Mouse (Mus musculus) heart, embryonic 12.5 days (tissue): ENCODE results near the gene Crybg1. TPM values are rescaled to one million over a fixed set of nuclear protein-coding genes. Genes with fewer than 3 reads are reported as not detected.

ENCODE experiments used
- ATAC-seq: fragments of 200-750 bp; cut with Nextera tagmentation; 2 replicates; pipeline ENCODE4 v1.8.0; 2017; ENCODE audit warnings: moderate TSS enrichment, moderate library complexity; ENCODE audit not compliant: insufficient number of reproducible peaks, low FRiP score
- H3K27ac ChIP-seq: fragments of 300-500 bp; sonication (generic); 2 replicates; pipeline ENCODE4 v1.5.1; 2016; ENCODE audit warnings: mild to moderate bottlenecking, moderate library complexity; ENCODE audit not compliant: poor library complexity, severe bottlenecking
- H3K27me3 ChIP-seq: fragments of 300-500 bp; sonication (generic); replicated peaks from 2 replicates; pipeline ENCODE4 v1.6.1; 2016; ENCODE audit warnings: mild to moderate bottlenecking, moderate library complexity
- H3K36me3 ChIP-seq: fragments of 300-500 bp; sonication (generic); 2 replicates; pipeline ENCODE4 v1.6.1; 2016; ENCODE audit warnings: mild to moderate bottlenecking, moderate library complexity
- H3K4me1 ChIP-seq: fragments of 300-500 bp; sonication (generic); replicated peaks from 2 replicates; pipeline ENCODE4 v1.6.1; 2016; ENCODE audit warnings: mild to moderate bottlenecking
- H3K4me2 ChIP-seq: fragments of 300-500 bp; sonication (generic); 2 replicates; pipeline ENCODE4 v1.6.1; 2016; ENCODE audit warnings: mild to moderate bottlenecking, moderate library complexity
- H3K4me3 ChIP-seq: fragments of 300-500 bp; sonication (generic); 2 replicates; pipeline ENCODE4 v1.5.1; 2016; ENCODE audit warnings: mild to moderate bottlenecking
- H3K9ac ChIP-seq: fragments of 300-500 bp; sonication (generic); 2 replicates; pipeline ENCODE4 v1.6.1; 2016; ENCODE audit warnings: mild to moderate bottlenecking, moderate library complexity
- H3K9me3 ChIP-seq: fragments of 300-500 bp; sonication (generic); replicated peaks from 2 replicates; pipeline ENCODE4 v1.6.1; 2016; ENCODE audit warnings: mild to moderate bottlenecking, moderate library complexity
- WGBS: fragments of 180-500 bp; shearing (Covaris S2); methylation state at CpG from one replicate; pipeline ENCODE4 v1.1.7; 2016; 5-methylcytosine and 5-hydroxymethylcytosine counted together
- polyA plus RNA-seq: library from polyadenylated mRNA; unstranded; fragments of >200 nt; fragmentation: Nextera tagmentation; extraction: Ambion mirVana; gene quantifications from 2 replicates; pipeline ENCODE4 v1.2.1, GENCODE M21; 2016

The Crybg1 gene
- polyA plus RNA-seq, 1 experiment from 2014 or later = 0.32 TPM

DNA sequence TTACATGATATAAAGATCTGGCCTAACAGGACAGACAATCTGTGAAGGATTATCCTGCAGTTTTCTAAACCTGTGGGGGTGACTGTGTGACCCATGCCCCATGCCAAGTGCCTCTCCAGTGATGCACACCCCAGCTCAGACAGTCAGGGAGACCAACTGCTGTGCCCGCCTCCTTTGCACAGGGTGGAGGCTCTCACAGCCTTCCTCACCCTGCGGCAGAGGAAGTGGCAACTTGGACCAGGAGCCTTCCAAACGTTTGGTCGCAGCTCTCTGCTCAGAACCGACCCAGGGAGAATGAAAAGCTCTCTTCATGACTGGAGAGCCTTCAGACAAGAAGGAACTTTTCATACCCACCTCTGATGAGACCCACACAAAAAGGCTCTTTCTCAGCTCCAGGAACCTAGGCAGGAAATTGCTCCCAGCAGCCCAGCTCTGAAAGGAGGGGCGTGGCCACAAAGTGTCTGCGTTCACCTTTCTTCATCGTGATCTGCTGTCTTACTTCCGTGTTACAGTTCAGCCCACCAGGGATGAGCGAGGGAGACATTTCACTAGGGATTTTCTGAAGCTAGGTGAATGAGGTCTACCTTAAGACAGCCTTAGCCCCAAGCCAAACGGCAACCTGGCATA is 110.6 kb downstream of the Crybg1 start:
- 38% methylated on average over 11 of the region's 11 CpGs for WGBS

DNA sequence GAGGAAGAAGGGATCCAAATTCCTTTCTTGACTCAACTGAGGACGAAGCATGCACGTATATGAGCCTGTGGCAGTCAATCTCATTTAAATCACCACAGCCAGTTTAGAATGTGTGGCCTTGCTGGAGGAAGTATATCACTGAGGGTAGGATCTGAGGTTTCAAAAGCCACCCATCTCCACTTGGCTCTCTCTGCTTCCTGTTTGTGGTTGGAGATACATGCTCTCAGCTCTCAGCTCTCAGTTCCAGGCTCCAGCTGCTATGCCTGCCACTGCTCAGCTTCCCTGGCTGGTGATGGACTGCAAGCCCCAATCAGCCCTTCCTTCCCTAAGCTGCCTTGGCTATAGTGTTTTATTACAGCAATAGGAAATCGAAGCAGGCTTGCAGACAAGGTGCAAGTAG is 119.1 kb downstream of the Crybg1 start:
- Histone ChIP-seq H3K27ac (no peak overlapping the region), H3K27me3 (no peaks in the 10 kb centered on the region), H3K4me1 (no peaks in the 10 kb centered on the region), H3K4me2 (no peak overlapping the region), H3K9ac (no peak overlapping the region), H3K36me3 (no peaks in the 10 kb centered on the region), H3K9me3 (no peaks in the 10 kb centered on the region; the same call in 1 of the 2 replicates), H3K4me3 (no peak overlapping the region)
- ATAC-seq = no peak
- 71% methylated on average over 3 of the region's 3 CpGs for WGBS

More for the DNA sequence above, 110.6 kb downstream of the Crybg1 start:
- peak overlapping the region; percentile 41 for H3K4me2 ChIP-seq
- H3K9ac ChIP-seq = no peak overlapping the region
- H3K9me3 ChIP-seq = no peaks in the 10 kb centered on the region
- no peak overlapping the region for H3K4me3 ChIP-seq
- no peak for ATAC-seq
- H3K27me3 ChIP-seq = no peaks in the 10 kb centered on the region
- H3K36me3 ChIP-seq = no peaks in the 10 kb centered on the region
- H3K27ac ChIP-seq = no peak overlapping the region
- no peaks in the 10 kb centered on the region for H3K4me1 ChIP-seq

- 56% methylated on average over 1 of the region's 1 CpGs for WGBS
- no peak overlapping the region for H3K4me2 ChIP-seq
- no peaks in the 10 kb centered on the region for H3K4me1 ChIP-seq
- H3K9me3 ChIP-seq = no peaks in the 10 kb centered on the region; the same call in 1 of the 2 replicates
- ATAC-seq = no peak
- H3K4me3 ChIP-seq = no peak overlapping the region
- H3K9ac ChIP-seq = no peak overlapping the region
- no peak overlapping the region for H3K27ac ChIP-seq
- no peaks in the 10 kb centered on the region for H3K27me3 ChIP-seq
- no peaks in the 10 kb centered on the region for H3K36me3 ChIP-seq
Observed at GRCm38 (mm10) chr10:44027226-44027625, 121.4 kb downstream of the Crybg1 start.

DNA sequence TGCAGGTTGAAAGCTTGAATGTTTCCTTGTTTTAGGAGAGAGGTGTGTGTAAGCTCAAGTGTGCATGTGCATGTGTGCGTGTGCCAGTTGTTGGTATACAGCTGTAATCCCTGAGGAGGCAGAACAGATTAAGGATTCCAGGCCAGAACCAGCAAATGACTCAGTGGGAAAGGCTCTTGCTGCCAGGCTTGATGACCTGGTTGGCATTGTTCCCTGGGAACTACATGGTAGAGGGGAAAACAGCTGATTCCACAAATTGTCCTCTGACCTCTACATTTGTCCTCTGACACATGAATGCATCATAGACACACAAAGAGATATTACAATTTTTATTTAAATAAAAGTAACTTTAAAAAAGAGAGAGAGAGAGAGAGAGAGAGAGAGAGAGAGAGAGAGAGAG is 122.5 kb downstream of the Crybg1 start:
- H3K4me1 ChIP-seq = no peaks in the 10 kb centered on the region
- no peak overlapping the region for H3K4me3 ChIP-seq
- H3K4me2 ChIP-seq = no peak overlapping the region
- H3K9ac ChIP-seq = no peak overlapping the region
- no peaks in the 10 kb centered on the region; the same call in 1 of the 2 replicates for H3K9me3 ChIP-seq
- no peak for ATAC-seq
- no peaks in the 10 kb centered on the region for H3K27me3 ChIP-seq
- no peaks in the 10 kb centered on the region for H3K36me3 ChIP-seq
- H3K27ac ChIP-seq = no peak overlapping the region
- WGBS = 82% methylated on average over 1 of the region's 1 CpGs

- WGBS = 47% methylated on average over 10 of the region's 10 CpGs
- no peak for ATAC-seq
- no peak overlapping the region for H3K4me2 ChIP-seq
Observed at GRCm38 (mm10) chr10:44024705-44025104, 123.9 kb downstream of the Crybg1 start.

DNA sequence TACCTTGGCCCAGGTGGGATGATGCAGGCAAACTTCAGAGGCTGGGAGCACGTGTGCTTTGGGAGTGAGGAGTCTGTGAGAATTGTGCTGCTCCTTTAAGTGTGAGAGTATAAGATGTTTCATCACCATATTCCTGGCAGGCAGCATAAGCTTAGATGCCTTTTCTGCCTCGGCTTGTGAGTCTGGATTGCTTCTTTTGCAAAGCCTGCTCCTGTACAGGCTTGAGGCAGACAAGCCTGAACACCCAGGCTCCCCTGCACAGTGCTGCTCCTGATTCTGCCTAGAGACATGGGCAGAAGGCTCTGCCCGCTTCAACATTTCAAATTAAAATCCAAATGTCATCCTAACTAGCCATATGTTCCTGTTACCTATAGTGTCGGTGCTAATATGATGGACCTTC is 128.5 kb downstream of the Crybg1 start:
- Histone ChIP-seq H3K27ac (no peak overlapping the region), H3K36me3 (no peaks in the 10 kb centered on the region), H3K4me2 (no peak overlapping the region), H3K9me3 (no peaks in the 10 kb centered on the region), H3K4me3 (no peak overlapping the region), H3K27me3 (0 out of 2 replicates have a peak, but pooled peaks cover 4% of the 10 kb centered on the region), H3K4me1 (no peaks in the 10 kb centered on the region), H3K9ac (no peak overlapping the region)
- ATAC-seq = no peak
- 70% methylated on average over 4 of the region's 4 CpGs for WGBS

More at GRCm38 (mm10) chr10:44024705-44025104, 123.9 kb downstream of the Crybg1 start:
- Histone ChIP-seq H3K36me3 (no peaks in the 10 kb centered on the region), H3K4me3 (no peak overlapping the region), H3K27me3 (no peaks in the 10 kb centered on the region), H3K9ac (no peak overlapping the region), H3K9me3 (no peaks in the 10 kb centered on the region; the same call in 1 of the 2 replicates), H3K27ac (no peak overlapping the region), H3K4me1 (no peaks in the 10 kb centered on the region)

DNA sequence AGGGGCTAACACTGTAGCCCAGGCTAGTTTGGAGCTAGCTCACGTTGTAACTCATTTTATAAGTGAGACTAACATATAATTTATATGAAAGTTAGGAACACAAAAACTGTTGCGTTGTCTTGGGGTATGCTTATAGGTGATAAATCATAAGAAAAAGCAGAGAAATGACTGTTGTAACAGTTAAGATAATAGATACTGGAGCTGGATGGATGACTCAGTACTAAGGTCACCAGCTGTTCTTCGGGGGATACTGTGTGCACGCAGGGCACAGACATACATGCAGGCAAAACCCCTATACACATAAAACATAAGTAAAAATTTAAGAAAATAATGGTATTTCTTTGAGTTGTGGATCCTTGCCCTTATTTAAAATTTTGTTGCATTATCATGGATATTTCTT is 130.1 kb downstream of the Crybg1 start:
- no peak overlapping the region for H3K9ac ChIP-seq
- H3K27ac ChIP-seq = no peak overlapping the region
- 79% methylated on average over 4 of the region's 4 CpGs for WGBS
- no peaks in the 10 kb centered on the region for H3K9me3 ChIP-seq
- H3K4me1 ChIP-seq = no peaks in the 10 kb centered on the region
- H3K36me3 ChIP-seq = no peaks in the 10 kb centered on the region
- H3K4me3 ChIP-seq = no peak overlapping the region
- no peak for ATAC-seq
- 0 out of 2 replicates have a peak, but pooled peaks cover 4% of the 10 kb centered on the region for H3K27me3 ChIP-seq
- H3K4me2 ChIP-seq = no peak overlapping the region

- 73% methylated on average over 2 of the region's 2 CpGs for WGBS
- Histone ChIP-seq H3K4me2 (no peak overlapping the region), H3K9ac (no peak overlapping the region), H3K27me3 (peaks cover 4% of the 10 kb centered on the region), H3K4me3 (no peak overlapping the region), H3K36me3 (no peaks in the 10 kb centered on the region), H3K9me3 (no peaks in the 10 kb centered on the region), H3K27ac (no peak overlapping the region), H3K4me1 (no peaks in the 10 kb centered on the region)
- ATAC-seq = no peak
Observed at GRCm38 (mm10) chr10:44015631-44016030, 133.0 kb downstream of the Crybg1 start.

DNA sequence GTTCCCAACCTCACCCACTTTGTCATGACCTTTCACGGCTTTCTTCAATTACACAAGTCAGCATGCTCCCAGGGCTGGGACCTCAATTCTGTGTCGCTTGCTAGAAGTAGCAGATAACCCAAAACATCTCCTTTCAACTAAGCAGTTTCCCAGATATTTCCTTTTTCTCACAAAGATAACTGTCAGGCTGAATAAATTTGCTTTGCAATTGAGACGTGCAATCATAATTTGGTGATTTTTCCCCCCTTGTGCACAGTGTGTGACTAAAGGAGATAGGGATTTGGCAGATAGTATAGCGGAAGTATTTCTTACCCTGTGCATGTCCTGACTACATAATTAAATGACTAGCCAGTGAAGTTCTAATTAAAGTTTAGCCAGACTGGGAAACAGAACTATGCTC is 134.8 kb downstream of the Crybg1 start:
- Histone ChIP-seq H3K9ac (no peak overlapping the region), H3K4me3 (no peak overlapping the region), H3K4me2 (no peak overlapping the region), H3K36me3 (no peaks in the 10 kb centered on the region), H3K27me3 (peaks cover 6% of the 10 kb centered on the region), H3K27ac (no peak overlapping the region), H3K4me1 (no peaks in the 10 kb centered on the region), H3K9me3 (no peaks in the 10 kb centered on the region)
- WGBS = 53% methylated on average over 4 of the region's 4 CpGs
- no peak for ATAC-seq

DNA sequence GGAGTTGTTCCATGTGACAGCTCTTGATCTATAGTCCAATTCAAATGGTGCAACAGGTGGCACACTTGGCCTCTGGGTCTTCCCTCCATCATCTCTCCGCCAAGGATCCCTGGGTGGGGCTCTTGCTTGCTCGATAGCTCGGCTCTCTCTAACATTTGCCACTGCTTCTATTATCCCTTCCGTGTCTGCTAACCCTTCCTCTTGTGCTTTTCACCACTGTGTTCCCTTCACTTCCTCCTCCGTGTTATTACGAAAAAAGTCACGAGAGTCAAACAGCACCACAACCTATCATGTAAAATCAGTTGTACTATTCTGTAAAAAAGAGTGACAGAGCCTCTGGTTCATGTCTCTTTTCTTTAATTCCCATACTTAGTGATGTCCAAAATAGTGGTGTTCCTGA is 137.2 kb downstream of the Crybg1 start:
- no peaks in the 10 kb centered on the region for H3K36me3 ChIP-seq
- ATAC-seq = no peak
- H3K4me2 ChIP-seq = no peak overlapping the region
- WGBS = 76% methylated on average over 7 of the region's 7 CpGs
- H3K27me3 ChIP-seq = peaks cover 20% of the 10 kb centered on the region
- H3K4me3 ChIP-seq = no peak overlapping the region
- H3K9me3 ChIP-seq = no peaks in the 10 kb centered on the region
- no peak overlapping the region for H3K27ac ChIP-seq
- no peaks in the 10 kb centered on the region for H3K4me1 ChIP-seq
- H3K9ac ChIP-seq = no peak overlapping the region

DNA sequence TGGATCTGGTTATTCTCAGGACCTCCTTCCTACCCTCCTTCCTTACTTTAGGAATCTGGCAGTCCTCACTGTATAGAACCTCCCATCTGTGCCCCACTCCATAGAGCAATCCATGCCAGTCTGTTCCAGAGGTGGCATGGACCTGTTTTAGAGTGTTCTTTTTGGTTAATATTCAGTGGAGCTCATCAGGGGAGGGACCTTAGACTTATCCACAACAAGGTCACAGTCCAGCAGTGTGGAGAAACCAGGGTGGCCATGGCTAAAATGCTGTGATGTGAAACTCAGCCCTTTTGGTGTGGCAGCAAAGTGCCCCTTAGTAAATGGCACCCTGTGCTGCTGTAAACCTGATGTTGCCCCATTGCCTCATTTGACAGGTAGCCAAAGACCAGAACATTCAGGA is 139.8 kb downstream of the Crybg1 start:
- ATAC-seq = no peak
- Histone ChIP-seq H3K4me3 (no peak overlapping the region), H3K36me3 (no peaks in the 10 kb centered on the region), H3K4me1 (peaks cover 16% of the 10 kb centered on the region), H3K9me3 (no peaks in the 10 kb centered on the region), H3K27ac (no peak overlapping the region), H3K27me3 (peaks cover 45% of the 10 kb centered on the region), H3K4me2 (no peak overlapping the region), H3K9ac (no peak overlapping the region)

DNA sequence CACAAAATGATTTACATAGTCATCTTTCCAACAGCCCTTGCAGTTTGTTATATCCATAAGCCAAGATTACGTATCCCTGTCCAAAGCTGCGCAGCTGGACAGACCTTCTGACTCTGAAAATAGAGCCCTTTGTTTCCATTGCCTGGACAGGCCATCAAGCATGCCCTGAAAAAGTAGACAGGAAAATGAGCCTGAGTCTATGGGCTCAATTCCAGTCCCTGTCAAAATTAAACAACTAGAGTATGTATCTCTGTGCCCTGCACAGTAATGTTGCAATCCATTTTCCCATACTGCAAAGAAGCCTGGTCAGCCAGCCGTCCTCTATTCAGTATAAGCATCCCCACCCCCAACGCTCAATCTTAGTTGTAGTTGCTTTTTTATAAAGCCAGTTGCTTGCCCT is 141.8 kb downstream of the Crybg1 start:
- Histone ChIP-seq H3K4me1 (peaks cover 16% of the 10 kb centered on the region), H3K27me3 (peaks cover 64% of the 10 kb centered on the region), H3K4me2 (no peak overlapping the region), H3K9me3 (no peaks in the 10 kb centered on the region), H3K9ac (no peak overlapping the region), H3K36me3 (no peaks in the 10 kb centered on the region), H3K4me3 (no peak overlapping the region), H3K27ac (no peak overlapping the region)
- ATAC-seq = no peak
- WGBS = 75% methylated on average over 4 of the region's 4 CpGs
